Mouse (Mus musculus) CH12.LX (cell line): ENCODE measurements around the gene Abcc3.
"Not testable (repeated sequence)": the region's sequence is repeated elsewhere in the genome, so short reads cannot be mapped to it uniquely, and the experiment has no call there.

Source experiments
- CTCF ChIP-seq, 2 experiments: IDR thresholded peaks in 1 of 2; conservative IDR thresholded peaks in 1 of 2; 2 replicates each; pipeline ENCODE4 v1.5.1; 2011 to 2012; ENCODE audit warnings: low read depth in 2 of 2, low read length in 2 of 2, improper control_type of control experiment in 1 of 2, inconsistent platforms in 1 of 2, mild to moderate bottlenecking in 1 of 2, moderate library complexity in 1 of 2
- JUND ChIP-seq: conservative IDR thresholded peaks from 2 replicates; pipeline ENCODE4 v1.6.1; 2011; ENCODE audit warnings: low read depth, low read length, improper control_type of control experiment
- POLR2A ChIP-seq: IDR thresholded peaks from 2 replicates; pipeline ENCODE4 v1.6.1; 2011; ENCODE audit warnings: low read depth, mild to moderate bottlenecking, improper control_type of control experiment, low read length

- TF ChIP-seq CTCF (conservative IDR thresholded peaks at IDR 0.05 in 1 of 2, IDR thresholded peaks at IDR 0.05 in 1 of 2; ENCODE audit: low read depth in 2 of 2, low read length in 2 of 2); POLR2A; JUND: not testable (repeated sequence)
Measured at GRCm38 (mm10) chr11:94402029-94402428, 9.2 kb upstream of the Abcc3 start.
